Mouse (Mus musculus) testis, adult 2 months (tissue): ENCODE measurements around the gene Bmp7.

ENCODE experiments used
- CTCF ChIP-seq: fragments of 200-500 bp; IDR thresholded peaks from 2 replicates; pipeline ENCODE4 v1.5.1; 2012; ENCODE audit warnings: low read depth, mild to moderate bottlenecking, inconsistent platforms, low read length, moderate library complexity; ENCODE audit not compliant: control insufficient read depth, insufficient read depth, insufficient replicate concordance
- POLR2A ChIP-seq: fragments of 200-500 bp; IDR thresholded peaks from 2 replicates; pipeline ENCODE4 v1.6.1; 2012; ENCODE audit warnings: low read depth, mild to moderate bottlenecking, inconsistent platforms, low read length, moderate library complexity; ENCODE audit not compliant: control insufficient read depth

DNA sequence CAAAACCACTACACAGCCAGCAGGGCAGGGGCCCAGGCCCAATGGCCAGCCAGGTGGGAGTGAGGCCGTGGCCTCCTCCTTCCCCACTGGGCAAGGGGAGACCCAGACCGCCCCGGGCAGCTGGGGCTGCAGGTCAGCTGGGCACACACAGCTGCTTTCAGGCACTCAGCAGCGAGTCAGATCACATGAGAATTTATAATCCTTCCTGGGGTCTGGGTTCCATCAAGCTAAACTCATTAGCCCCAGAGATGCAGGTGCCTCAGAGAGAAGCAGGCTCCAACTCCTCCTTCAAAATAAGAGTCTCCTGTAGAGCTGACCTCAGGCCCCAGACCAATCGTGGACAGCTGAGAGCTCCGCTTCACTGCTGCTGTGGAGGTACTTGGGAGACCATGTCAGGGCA is 15.2 kb downstream of the Bmp7 start:
- TF ChIP-seq CTCF: no peak
- no peak for TF ChIP-seq POLR2A
